Mouse (Mus musculus) midbrain, embryonic 10.5 days (tissue): ENCODE data around the gene Slc35b2. TPM values are rescaled to one million over a fixed set of nuclear protein-coding genes. Genes with fewer than 3 reads are reported as not detected.
A peak's percentile ranks its signal among the peaks of the same experiment; 100 is the strongest.

Experiments used
- DNase-seq: peaks from one replicate; pipeline ENCODE4 v3.0.0-alpha.2; 2017; ENCODE audit warnings: low spot score
- H3K27ac ChIP-seq: fragments of 300-500 bp; sonication (generic); replicated peaks from 2 replicates; pipeline ENCODE4 v1.5.1; 2016; ENCODE audit warnings: mild to moderate bottlenecking
- H3K27me3 ChIP-seq: fragments of 300-500 bp; sonication (generic); 2 replicates; pipeline ENCODE4 v1.6.1; 2016; ENCODE audit warnings: low read depth, mild to moderate bottlenecking; ENCODE audit not compliant: poor library complexity, severe bottlenecking
- H3K36me3 ChIP-seq: fragments of 300-500 bp; sonication (generic); 2 replicates; pipeline ENCODE4 v1.6.1; 2016; ENCODE audit warnings: mild to moderate bottlenecking, moderate library complexity
- H3K4me1 ChIP-seq: fragments of 300-500 bp; sonication (generic); 2 replicates; pipeline ENCODE4 v1.6.1; 2016
- H3K4me3 ChIP-seq: fragments of 300-500 bp; sonication (generic); 2 replicates; pipeline ENCODE4 v1.5.1; 2016; ENCODE audit warnings: mild to moderate bottlenecking, moderate library complexity
- H3K9me3 ChIP-seq: fragments of 300-500 bp; sonication (generic); replicated peaks from 2 replicates; pipeline ENCODE4 v1.6.1; 2016; ENCODE audit warnings: mild to moderate bottlenecking
- WGBS: fragments of 180-500 bp; shearing (Covaris S2); methylation state at CpG from one replicate; pipeline ENCODE4 v1.1.7; 2016; 5-methylcytosine and 5-hydroxymethylcytosine counted together
- polyA plus RNA-seq: library from polyadenylated mRNA; unstranded; fragments of >200 nt; fragmentation: Nextera tagmentation; extraction: Ambion mirVana; gene quantifications from 2 replicates; pipeline ENCODE4 v1.2.1, GENCODE M21; 2016

Slc35b2 gene
- polyA plus RNA-seq, 1 experiment from 2014 or later: 122 TPM

- Histone ChIP-seq H3K27me3 (peaks cover 77% of the 10 kb centered on the region), H3K36me3 (peaks cover 13% of the 10 kb centered on the region), H3K4me1 (peaks cover 84% of the 10 kb centered on the region), H3K9me3 (no peaks in the 10 kb centered on the region), H3K27ac (no peak overlapping the region), H3K4me3 (peak overlapping the region; percentile 66)
- 42% methylated on average over 8 of the region's 8 CpGs for WGBS
- no peak for DNase-seq
These were observed 30.5 kb downstream of the Slc35b2 start for GRCm38 (mm10) chr17:45594195-45594594.

DNA sequence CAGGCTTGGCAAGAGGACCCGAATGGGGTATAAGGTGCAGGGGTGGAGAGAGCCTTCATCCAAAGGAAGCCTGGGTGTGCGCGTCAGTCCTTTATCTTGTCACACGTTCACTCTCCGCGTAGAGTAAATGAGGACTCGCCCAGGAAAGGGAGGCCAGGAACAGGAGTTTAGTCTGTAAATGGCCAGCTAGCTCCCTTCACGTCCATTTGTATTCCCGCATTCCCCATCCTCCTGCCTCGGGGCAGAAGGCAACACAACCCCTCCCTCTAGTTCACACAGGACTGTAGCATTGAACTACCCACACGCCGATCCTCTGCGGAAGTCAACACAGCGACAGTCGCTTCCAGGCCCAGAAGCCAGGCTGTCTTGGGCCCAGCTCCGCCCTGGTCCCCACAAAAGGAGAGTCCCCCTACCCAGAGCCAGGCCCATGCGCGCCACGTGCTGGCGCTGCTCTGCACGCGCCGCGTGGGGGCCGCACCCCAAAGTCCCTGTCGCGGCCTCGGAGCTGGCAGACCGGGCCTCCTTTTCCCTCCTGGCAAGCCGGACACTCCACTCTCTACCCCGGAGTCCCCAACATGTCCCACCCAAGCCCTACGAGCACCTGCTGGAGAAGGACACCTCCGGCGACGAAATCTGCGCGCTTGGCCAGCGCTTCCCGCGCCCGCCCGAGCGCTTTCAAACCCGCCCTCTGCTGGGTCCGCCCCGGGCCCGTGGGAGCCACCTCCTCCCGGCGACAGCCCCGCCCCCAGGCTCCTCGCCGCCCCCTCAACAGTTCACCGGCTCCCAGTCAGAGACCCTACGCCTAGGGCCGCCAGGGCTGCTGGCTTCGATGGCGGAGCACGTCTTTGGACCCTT lies 31.4 kb downstream of the Slc35b2 start:
- H3K27ac ChIP-seq: peak overlapping the region; percentile 81
- H3K9me3 ChIP-seq: no peaks in the 10 kb centered on the region
- peak; percentile 77 for DNase-seq
- peaks cover 93% of the 10 kb centered on the region for H3K4me1 ChIP-seq
- peaks cover 86% of the 10 kb centered on the region for H3K27me3 ChIP-seq
- WGBS: 2% methylated on average over 58 of the region's 58 CpGs
- H3K4me3 ChIP-seq: peak overlapping the region; percentile 66
- peaks cover 4% of the 10 kb centered on the region; the same call in 1 of the 2 replicates for H3K36me3 ChIP-seq

DNA sequence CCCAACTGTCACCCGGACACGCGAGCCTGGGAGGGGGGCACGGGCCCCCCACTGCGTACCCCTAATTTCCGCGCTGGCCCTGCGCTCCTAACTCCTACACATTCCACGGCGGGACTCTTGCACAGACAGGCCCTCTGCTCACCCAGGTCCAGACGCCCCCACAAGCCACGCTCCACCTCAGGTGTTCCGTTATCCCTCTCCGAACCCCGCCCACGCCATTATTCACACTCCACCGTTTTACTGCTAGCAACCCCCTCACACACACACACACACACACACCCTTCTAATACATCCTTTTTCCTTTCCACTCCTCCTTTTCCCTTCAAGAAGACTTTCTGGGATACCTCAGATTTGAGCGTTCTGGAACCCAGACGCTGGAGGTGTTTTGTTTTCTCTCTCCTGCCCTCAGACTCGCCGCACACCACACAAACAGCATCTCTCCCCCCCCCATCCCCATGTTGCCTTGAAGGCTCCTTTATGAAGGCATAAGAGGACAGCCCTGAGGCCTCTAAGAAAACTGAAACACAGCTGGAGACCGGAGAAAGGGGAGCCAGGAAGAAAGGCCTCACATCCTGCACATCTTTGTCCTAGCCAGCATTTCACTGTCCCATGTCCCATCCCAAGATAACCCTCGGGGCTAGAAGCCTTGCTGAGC lies 32.2 kb downstream of the Slc35b2 start:
- WGBS: 3% methylated on average over 23 of the region's 23 CpGs
- Histone ChIP-seq H3K4me1 (peaks cover 90% of the 10 kb centered on the region), H3K9me3 (no peaks in the 10 kb centered on the region), H3K27ac (peak overlapping the region; percentile 81), H3K27me3 (peaks cover 93% of the 10 kb centered on the region), H3K4me3 (peak overlapping the region; percentile 66), H3K36me3 (no peaks in the 10 kb centered on the region)
- DNase-seq: no peak

GRCm38 (mm10) chr17:45596631-45597396 lies 33.1 kb downstream of the Slc35b2 start:
- H3K36me3 ChIP-seq: no peaks in the 10 kb centered on the region
- H3K27ac ChIP-seq: peak overlapping the region; percentile 81
- peaks cover 100% of the 10 kb centered on the region for H3K27me3 ChIP-seq
- no peaks in the 10 kb centered on the region for H3K9me3 ChIP-seq
- peak; percentile 63 for DNase-seq
- 30% methylated on average over 11 of the region's 11 CpGs for WGBS
- 0 out of 2 replicates have a peak overlapping the region, but pooled peaks have one; percentile 7 for H3K4me3 ChIP-seq
- peaks cover 91% of the 10 kb centered on the region for H3K4me1 ChIP-seq

- no peaks in the 10 kb centered on the region for H3K9me3 ChIP-seq
- H3K27me3 ChIP-seq: peaks cover 99% of the 10 kb centered on the region
- no peak overlapping the region for H3K27ac ChIP-seq
- peaks cover 87% of the 10 kb centered on the region for H3K4me1 ChIP-seq
- WGBS: 54% methylated on average over 3 of the region's 3 CpGs
- no peak overlapping the region for H3K4me3 ChIP-seq
- peak; percentile 40 for DNase-seq
- H3K36me3 ChIP-seq: no peaks in the 10 kb centered on the region
These were observed 34.1 kb downstream of the Slc35b2 start for GRCm38 (mm10) chr17:45597787-45598186.

DNA sequence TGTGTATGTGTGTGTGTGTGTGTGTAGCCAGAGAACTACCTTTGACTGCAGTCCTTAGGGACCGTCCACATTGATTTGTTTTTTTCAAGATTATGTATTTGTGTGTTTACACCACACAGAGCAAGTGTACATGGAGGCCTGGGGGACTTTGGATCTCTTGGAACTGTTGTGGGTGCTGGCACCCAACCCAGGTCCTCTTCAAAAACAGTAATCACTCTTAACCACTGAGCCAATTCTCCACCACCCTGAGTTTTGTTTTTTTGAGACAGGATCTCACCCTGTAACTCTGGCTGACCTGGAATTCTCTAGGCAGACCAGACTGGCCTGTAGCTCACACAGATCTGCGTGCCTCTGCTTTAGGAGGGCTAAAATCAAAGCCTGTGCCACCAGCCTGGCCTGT lies 34.7 kb downstream of the Slc35b2 start:
- no peaks in the 10 kb centered on the region for H3K36me3 ChIP-seq
- peaks cover 96% of the 10 kb centered on the region for H3K27me3 ChIP-seq
- DNase-seq: no peak
- no peak overlapping the region for H3K27ac ChIP-seq
- peaks cover 81% of the 10 kb centered on the region for H3K4me1 ChIP-seq
- WGBS: 90% methylated on average over 2 of the region's 2 CpGs
- no peaks in the 10 kb centered on the region for H3K9me3 ChIP-seq
- H3K4me3 ChIP-seq: no peak overlapping the region

- 64% methylated on average over 3 of the region's 3 CpGs for WGBS
- Histone ChIP-seq H3K4me1 (peaks cover 76% of the 10 kb centered on the region), H3K36me3 (no peaks in the 10 kb centered on the region), H3K9me3 (no peaks in the 10 kb centered on the region), H3K4me3 (peak overlapping the region; percentile 56), H3K27me3 (peaks cover 91% of the 10 kb centered on the region), H3K27ac (peak overlapping the region; percentile 81)
- no peak for DNase-seq
These were observed 35.2 kb downstream of the Slc35b2 start for GRCm38 (mm10) chr17:45598891-45599290.

DNA sequence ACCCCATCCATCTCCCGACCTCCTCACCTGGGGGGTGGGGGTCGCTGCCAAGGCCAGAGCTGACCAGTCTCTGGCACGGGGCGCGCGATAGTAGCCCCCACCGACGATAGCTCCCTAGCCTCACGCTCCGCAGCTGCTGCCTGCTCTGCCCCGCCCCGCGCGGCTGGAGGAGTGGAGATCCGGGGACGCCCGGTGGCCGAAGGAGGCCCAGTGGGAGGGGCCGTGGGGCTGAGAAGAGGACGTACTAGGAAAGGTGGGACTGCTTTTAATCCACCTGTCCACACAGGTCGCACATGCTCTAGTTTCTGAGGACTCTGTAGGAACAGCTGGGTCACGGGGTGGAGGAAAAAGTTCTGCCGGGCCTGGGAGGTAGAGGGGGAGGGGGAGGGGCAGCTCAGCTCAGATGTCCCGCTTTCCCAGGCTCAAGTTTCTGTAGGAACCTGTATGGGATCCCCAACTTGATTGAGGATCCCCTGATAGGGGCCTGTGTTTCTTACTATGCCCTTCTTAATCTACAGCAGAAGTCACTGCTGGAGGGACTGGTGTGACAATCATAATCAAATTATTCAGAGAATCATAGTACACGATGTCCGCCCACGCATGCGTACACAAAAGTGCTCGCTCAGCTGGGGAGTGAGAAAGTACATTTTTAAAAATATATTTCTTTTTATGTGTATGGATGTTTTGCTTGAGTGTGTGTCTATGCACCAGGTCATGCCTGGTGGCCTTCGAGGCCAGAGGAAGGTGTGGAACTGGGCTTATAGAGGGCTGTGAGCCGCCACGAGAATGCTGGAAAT lies 36.0 kb downstream of the Slc35b2 start, which contains the start of gene Slc29a1:
Gene Slc29a1, minus strand, starts transcription at position 161 of the 797 bp plus-strand sequence.
- 14% methylated on average over 32 of the region's 32 CpGs for WGBS
- Histone ChIP-seq H3K27me3 (peaks cover 83% of the 10 kb centered on the region), H3K4me1 (peaks cover 69% of the 10 kb centered on the region), H3K9me3 (no peaks in the 10 kb centered on the region), H3K4me3 (peak within 1 kb of the TSS; percentile 56), H3K27ac (peak within 1 kb of the TSS; percentile 81), H3K36me3 (no peaks in the 10 kb centered on the region)
- no peak for DNase-seq

DNA sequence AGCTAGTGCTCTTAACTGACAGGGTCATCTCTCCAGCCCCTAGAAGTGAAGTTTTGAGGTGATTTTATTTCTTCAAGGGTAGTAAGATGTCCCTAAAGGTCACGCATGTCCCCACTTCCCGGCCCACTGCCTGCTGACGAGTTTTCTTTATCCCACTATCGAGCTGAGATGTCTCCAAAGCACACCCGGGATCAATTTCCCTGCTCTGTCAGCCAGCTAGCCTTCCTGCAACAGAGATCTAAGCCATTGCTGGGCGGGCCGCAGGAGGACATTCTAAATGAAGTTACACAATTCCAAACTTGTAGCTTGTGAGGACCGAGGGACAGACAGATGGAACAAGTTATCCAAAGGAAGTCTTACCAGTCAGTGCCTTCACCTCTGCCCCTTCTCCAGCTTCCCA lies 36.6 kb downstream of the Slc35b2 start:
- Histone ChIP-seq H3K9me3 (no peaks in the 10 kb centered on the region), H3K36me3 (no peaks in the 10 kb centered on the region), H3K4me3 (no peak overlapping the region), H3K27ac (no peak overlapping the region), H3K27me3 (peaks cover 77% of the 10 kb centered on the region), H3K4me1 (peaks cover 62% of the 10 kb centered on the region)
- WGBS: 54% methylated on average over 8 of the region's 8 CpGs
- no peak for DNase-seq

DNA sequence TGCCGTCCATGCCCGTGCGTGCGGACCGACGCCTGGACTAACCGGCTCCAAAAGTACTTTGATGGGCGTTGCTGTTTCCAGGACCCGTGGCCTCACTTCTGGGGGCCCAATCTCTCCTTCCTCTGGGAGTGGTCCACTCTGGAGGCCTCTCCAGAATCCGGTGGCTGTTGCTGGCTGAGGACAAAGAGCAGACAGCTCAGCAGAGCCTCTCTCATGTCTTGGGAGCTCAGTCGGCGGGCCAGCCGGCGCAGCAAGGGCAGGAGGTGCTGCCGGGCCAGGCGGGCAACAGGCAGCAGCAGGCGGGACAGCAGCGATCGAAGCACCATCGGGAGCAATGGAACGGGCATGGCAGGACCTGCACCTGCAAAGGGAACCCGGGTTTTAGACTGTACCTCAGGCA lies 37.7 kb downstream of the Slc35b2 start:
- Histone ChIP-seq H3K9me3 (no peaks in the 10 kb centered on the region), H3K4me3 (peak overlapping the region; percentile 26), H3K27me3 (peaks cover 66% of the 10 kb centered on the region), H3K4me1 (peaks cover 52% of the 10 kb centered on the region), H3K27ac (peak overlapping the region; percentile 65), H3K36me3 (no peaks in the 10 kb centered on the region)
- no peak for DNase-seq
- WGBS: 12% methylated on average over 22 of the region's 22 CpGs

DNA sequence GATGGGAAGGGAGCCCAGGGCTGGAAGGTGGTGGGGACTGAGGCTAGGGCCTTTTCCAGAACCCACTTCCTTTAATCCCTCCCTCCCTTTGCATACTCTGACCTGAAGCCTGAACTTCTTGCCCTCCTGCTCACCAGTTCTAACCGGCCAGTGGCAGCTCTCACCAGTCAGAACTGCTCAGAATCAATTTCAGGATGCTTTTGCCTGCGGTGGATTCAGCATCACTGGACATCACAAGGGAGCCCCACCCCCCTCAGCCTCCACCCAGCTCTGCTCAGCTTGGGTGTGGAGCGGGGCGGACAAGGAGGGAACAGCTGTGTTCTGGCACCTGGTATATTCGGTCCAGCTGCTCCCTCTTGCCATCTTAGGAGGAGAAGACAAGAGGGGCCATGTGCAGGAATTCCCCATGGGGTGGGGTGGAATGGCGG lies 38.2 kb downstream of the Slc35b2 start, which contains the start of gene Mymx:
Gene Mymx, minus strand, starts transcription at position 226 of the 428 bp plus-strand sequence.
- no peak for DNase-seq
- Histone ChIP-seq H3K27ac (peak within 1 kb of the TSS; percentile 65), H3K36me3 (no peaks in the 10 kb centered on the region), H3K4me1 (peaks cover 46% of the 10 kb centered on the region), H3K9me3 (no peaks in the 10 kb centered on the region), H3K27me3 (peaks cover 61% of the 10 kb centered on the region), H3K4me3 (peak within 1 kb of the TSS; percentile 26)
- WGBS: 39% methylated on average over 6 of the region's 6 CpGs

DNA sequence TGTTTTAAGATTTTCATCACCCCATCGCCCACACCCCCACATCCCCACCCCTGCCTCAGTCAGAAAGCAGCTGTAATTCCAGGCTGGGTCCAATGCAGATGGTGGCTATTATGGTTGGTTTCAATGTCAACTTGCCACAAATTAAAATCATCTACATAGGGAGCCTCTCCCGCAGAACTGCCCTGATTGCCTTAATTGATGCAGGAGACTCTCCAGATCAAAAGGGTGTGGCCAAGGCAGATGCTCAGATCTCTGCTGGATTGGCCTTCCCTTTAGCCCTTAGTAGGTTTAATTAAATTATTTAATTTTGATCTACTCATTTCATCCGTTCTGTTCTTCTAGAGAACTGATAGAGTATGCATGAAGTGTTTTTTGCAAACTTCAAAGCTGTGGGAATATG lies 39.3 kb downstream of the Slc35b2 start:
- Histone ChIP-seq H3K27me3 (peaks cover 50% of the 10 kb centered on the region), H3K36me3 (no peaks in the 10 kb centered on the region), H3K9me3 (no peaks in the 10 kb centered on the region; the same call in 1 of the 2 replicates), H3K4me1 (peaks cover 36% of the 10 kb centered on the region), H3K27ac (no peak overlapping the region), H3K4me3 (no peak overlapping the region)
- no peak for DNase-seq
- WGBS: 87% methylated on average over 3 of the region's 3 CpGs
